Mouse (Mus musculus): ENCODE data around the gene Lysmd3.
"Not testable (repeated sequence)": the region's sequence is repeated elsewhere in the genome, so short reads cannot be mapped to it uniquely, and the experiment has no call there.

Gene Lysmd3

GRCm38 (mm10) chr13:81657351-81658052 lies at the start of gene Lysmd3:
Lysmd3 (plus strand) TSS chr13:81657663.
- peak; percentile 92 to 94 for DNase-seq

- DNase-seq, result no peak
These were observed 47.1 kb upstream of the Lysmd3 start for GRCm38 (mm10) chr13:81610349-81610748.

- DNase-seq, result not testable (repeated sequence)
These were observed 29.6 kb upstream of the Lysmd3 start for GRCm38 (mm10) chr13:81627861-81628260.

GRCm38 (mm10) chr13:81628631-81629190 lies 28.8 kb upstream of the Lysmd3 start:
- DNase-seq, result no peak

GRCm38 (mm10) chr13:81629395-81629794 lies 28.1 kb upstream of the Lysmd3 start:
- DNase-seq, result no peak

DNA sequence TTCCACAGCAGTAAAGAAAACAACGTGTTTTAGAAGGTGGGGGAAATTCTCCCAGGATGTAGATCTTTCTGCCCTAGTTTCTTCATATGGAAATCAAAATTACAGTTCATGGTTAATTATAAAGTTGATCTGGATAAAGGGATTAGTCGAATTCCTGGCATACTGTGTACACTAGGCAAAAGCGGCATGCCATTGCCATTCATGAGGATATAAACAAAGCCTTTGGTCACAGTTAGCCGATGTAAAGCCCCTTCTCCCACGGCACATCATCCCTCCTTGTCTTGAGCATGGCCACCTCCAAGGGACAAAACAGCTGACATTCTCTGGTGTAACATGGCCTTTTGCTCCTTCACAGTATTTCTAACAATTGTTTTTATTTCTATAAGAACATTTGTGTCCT lies 26.9 kb upstream of the Lysmd3 start:
- DNase-seq, result no peak

DNA sequence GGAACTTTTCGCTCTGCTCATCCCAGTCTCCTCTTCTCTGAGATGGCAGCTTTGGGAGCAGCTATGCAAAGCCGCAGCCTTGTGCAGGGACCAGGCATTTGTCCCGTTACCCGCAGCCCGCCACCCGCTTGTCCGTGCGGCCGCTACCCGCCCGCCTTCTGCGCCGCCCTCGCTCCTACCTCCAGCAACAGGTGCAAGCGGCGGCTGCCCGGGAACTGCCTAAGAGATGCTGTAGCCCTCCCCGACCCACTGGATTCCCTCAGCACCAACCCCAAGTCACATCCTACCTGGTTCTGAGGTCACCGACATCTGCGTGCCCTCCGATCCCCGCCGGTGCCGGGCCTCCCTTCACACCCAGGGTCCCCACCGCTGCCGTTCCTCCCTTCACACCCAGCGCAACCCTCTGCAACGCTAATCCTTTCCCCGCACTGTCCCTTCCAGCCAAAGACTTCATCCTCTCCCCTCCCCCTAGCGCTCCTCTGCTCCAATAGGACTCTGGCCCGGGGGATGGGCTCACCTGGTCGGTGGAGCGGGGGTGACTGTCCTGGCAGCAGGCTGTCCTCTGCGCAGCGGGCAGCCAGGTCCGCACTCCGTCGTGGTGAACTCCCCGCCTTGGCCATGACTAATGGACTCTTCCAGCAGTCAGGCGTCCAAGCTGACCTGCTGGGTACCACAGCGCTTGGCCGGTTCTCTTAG lies 24.6 kb upstream of the Lysmd3 start, which contains the start of gene Adgrv1:
Gene Adgrv1 (minus strand): TSS at position 435 of the 696 bp plus-strand sequence.
- peak; percentile 72 to 80 for DNase-seq

- no peak for DNase-seq
These were observed 17.8 kb upstream of the Lysmd3 start for GRCm38 (mm10) chr13:81639624-81640023.

GRCm38 (mm10) chr13:81640881-81641280 lies 16.6 kb upstream of the Lysmd3 start:
- no peak for DNase-seq

DNA sequence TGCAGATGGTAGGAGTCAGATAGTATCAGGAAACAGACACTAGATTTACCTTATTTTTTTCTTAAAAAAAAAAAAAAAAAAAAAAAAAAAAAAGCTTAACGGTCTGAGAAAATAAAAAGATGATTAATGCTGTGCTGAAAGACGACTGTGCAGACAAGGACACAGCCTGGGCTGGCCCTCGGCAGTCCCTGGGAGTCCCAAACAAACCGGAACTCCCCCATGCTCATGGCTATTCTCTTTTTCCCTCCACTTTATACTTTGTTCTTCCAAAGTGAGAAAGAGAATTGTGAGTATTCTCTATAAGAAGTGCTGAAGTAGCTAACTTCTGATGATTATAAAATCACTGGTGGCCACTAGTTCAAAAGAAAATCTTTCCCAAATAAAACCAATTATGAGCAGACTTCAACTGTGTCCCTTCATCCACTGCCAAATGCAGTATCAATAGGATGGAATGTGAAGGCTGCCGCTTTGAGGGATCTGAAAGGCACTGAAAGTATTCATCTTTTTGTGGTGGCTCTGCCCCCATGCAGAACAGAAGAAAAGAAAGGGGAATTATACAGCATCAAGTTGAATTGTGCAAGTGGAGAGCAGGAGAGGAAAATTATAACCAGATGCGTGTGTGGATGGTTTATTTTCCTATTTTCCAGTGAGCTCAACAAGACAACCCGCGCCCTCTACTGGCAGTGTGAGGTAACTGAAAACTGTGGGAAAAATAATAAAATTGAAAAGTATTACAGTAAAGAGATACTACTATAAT lies 16.0 kb upstream of the Lysmd3 start:
- peak in 1 of 2 experiments; percentile 22 for DNase-seq

DNA sequence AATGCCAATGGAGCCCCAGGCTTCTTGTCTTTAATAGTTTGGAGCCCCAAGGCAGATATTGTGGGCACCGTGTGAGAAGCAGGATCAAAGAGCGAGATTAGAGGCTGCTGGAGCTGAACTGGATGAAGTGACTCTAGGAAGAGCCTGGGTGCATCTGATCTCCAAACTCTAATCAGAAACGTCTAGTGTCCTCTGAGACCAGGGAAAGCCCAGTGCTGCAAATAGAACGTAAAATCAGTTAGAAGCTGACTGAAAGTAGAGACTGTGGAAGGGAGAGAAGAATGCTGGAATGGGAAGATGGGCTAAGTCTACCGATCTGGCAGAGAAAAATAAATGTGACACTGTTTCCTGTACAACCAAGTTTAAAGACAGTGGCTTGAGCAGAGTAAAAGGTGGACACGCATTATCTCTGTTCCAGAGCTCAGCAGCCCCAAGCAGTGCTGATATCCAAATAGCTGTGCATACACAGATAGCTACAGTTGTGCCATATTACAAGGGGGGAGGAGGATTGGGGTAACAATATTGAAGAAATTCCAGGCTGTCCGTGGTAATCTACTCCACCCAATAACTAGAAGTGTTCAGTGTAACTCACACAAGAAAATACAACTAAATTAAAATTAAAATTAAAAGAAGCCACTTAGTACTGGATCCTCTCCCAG lies 14.8 kb upstream of the Lysmd3 start:
- DNase-seq, result no peak

DNA sequence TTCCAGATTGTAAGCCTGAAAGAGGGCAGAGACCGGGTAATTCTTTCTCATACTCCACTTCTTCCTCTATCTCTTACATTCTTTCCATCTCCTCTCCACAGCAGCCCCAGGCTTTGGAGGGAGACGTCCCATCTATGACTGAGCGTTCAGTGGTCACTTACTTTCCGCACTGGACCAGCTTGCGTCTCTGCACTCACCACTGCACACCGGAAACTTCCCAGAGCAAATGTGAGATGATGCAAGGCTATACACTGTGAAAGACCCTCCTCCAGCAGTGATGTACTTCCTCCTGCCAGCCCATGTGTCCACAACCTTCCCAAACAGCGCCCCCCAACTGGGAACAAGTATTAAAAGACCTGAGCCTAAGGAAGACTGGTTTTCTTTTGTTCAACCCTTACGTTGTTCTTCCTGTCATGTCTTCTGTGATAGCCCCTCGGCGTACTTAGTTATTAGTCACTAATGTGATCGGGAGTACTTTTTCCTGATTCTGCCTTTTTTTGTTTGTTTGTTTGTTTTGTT lies 13.4 kb upstream of the Lysmd3 start:
- DNase-seq, result no peak

DNA sequence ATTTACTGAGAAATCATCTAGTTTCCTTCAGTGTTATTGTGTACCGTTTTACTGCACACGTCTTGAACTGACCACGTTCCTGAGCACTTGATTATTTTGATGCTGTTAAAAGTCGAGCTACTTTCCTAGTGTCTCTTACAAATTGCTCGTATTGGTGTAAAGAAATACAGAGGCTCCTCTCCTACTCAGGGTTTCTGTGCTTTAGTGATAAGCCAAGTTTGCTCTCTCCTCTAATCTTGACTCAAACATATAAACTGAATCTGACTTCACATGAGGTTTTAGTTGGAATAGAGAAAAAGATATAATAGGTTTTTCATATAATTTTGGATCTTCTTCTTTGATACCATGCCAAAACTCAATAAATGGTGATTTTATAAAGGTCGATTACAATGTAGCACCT lies 11.1 kb upstream of the Lysmd3 start:
- no peak for DNase-seq

- DNase-seq, result not testable (repeated sequence)
These were observed 7.1 kb upstream of the Lysmd3 start for GRCm38 (mm10) chr13:81650382-81650781.

DNA sequence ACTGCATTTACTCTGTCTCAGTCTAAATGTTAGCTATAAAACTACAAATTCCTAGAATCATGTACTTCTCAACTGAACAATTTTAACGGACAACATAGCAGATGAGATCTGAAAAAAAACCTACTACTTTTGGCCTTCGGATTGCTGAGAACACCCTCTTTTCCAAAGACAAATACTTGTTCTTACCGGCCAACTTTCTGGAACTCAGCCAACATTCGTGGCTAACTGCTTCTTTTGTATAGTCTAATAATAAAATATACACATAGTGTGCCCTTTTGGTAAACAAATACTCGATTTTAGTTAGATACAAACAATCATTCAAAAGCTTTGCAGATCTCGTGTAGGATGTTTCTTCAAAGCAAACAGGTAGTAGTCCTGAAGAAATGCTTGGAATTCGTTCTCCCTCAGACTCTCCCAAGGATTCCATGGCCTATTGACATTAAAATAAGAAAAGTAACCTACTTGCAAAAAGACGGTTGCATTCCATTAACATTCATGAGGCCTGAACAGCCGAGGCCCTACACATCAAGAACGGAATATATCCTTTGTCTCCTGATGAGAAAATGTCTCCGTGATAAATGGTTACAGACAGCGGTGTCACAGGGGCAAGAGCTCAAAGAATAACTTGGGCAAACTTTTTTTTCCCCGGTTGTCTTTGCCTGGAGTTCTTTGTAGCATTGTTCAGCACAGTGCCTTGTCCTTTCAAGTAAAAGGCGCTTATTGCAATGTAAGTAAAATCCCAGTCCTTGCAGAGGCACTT lies 1.2 kb upstream of the Lysmd3 start:
- DNase-seq, result peak in 1 of 2 experiments; percentile 13

DNA sequence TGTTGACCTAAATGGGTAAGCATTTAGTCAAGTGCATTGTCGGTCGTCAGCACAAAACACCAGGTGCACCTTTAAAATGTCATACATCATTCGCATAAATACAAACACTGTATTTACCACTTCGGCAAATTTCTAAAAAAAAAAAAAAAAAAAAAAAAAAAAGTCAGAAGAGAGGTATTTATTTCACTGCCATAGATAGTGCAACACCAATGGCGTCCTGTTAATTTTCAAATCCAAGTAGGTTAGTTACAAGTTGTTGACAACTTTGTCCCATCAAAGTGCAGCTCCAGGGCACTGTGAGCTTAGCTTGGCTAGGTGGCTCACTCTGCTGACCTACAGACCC lies 484 bp upstream of the Lysmd3 start:
- no peak for DNase-seq

DNA sequence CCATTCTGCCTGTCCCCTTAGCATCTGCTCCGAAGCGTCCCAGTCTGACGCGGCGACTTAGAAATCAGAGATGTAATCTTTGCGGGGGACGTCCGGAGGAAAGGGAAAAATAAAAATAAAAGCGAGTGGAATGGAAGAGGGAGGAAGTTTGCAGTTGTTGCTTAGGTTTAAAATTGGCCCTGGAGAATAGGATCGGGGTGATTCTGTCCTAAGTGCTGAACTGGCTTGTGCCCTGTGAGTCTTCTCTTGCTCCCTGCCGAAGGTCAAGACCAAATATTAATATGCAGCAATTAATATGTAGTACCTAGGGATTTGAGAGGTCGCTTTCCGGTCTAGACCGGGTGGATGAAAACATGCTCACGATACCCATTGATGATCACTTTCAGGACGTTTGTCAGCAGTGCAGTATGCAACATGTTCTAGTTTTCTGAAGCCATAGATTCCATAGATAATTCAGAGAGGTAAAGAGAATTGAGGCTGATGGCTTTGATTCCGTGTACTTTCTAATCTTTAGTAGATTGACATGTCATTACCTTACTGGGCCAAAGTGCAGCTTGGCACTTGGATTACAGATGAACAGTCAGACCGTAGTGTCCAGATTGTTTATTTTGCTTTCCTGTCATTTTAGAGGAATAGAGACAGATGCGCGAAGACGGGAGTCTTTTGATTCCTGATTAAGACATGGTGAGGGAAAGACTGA lies 740 bp downstream of the Lysmd3 start:
- DNase-seq, result no peak

DNA sequence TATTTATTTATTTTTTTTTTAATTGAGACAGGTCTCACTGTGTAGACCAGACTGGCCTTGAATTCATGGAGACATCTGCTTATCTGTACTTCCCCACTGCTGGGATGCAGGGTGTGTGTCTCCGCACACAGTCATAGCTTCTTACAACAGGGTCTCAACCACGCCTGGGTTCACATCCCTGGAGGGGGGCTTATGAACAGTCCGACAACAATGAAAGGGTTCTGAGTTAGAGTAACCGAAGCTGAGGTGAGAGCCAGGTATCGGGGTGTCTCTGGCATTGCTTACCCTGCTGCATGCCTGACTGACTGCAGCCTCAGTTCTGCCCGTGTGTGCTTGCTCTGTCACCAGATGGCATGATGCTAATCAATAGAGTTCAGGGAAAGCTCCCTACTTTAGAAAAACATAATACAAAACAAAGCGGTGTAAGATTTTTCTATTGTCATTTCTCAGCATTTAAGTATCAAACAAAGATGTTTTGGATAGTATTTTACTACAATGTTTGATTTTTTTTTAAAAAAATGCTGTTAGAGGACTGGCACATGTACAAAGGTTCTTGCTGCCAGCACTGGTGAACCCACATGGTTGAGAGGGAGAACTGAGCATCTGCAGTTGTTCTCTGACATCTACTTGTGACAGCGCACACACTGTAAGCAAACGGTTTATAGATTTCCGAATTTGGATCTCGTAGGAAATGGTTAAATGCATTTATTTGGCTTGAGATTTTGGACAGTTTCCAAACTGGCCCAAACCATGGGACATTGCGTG lies 6.3 kb downstream of the Lysmd3 start:
- no peak for DNase-seq

GRCm38 (mm10) chr13:81664331-81664698 lies 6.9 kb downstream of the Lysmd3 start:
- no peak for DNase-seq

DNA sequence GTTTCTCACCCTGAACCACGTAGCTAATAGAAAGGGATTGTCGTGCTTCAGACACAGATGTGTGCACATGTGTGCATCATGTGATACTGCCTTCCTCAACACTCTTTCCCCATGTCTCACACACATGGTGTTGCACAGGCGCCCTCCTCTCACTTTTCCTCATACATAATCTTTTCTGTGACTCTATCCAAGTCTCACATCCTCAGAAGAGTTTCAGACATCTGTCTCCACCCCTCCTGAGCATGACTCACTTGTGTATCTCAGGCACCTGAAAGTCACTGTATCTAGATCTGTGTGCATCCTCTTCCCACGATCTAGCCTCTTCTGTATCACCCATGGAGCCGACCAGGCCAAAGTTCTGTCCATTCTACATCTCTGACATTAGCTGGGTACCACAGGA lies 10.2 kb downstream of the Lysmd3 start:
- DNase-seq, result no peak
